Mouse (Mus musculus) forebrain, postnatal 0 days (tissue): ENCODE measurements around the gene Ripply1. TPM values are rescaled to one million over a fixed set of nuclear protein-coding genes. Genes with fewer than 3 reads are reported as not detected.
A peak's percentile ranks its signal among the peaks of the same experiment; 100 is the strongest.
"Not testable (repeated sequence)": the region's sequence is repeated elsewhere in the genome, so short reads cannot be mapped to it uniquely, and the experiment has no call there.

Experiments used
- ATAC-seq: fragments of 200-750 bp; cut with Nextera tagmentation; 2 replicates; pipeline ENCODE4 v1.8.0; 2017; ENCODE audit warnings: mild to moderate bottlenecking, moderate library complexity
- DNase-seq: peaks from one replicate; pipeline ENCODE4 v3.0.0-alpha.2; 2015
- H3K27ac ChIP-seq: fragments of 300-500 bp; sonication (generic); 2 replicates; pipeline ENCODE4 v1.5.1; 2014; ENCODE audit warnings: low read depth, mild to moderate bottlenecking, antibody characterized with exemption, low read length, moderate library complexity, mixed read lengths
- H3K27me3 ChIP-seq: fragments of 300-500 bp; sonication (generic); 2 replicates; pipeline ENCODE4 v1.6.1; 2014; ENCODE audit warnings: mild to moderate bottlenecking, low read length, mixed read lengths; ENCODE audit not compliant: insufficient read depth
- H3K36me3 ChIP-seq: fragments of 300-500 bp; sonication (generic); 2 replicates; pipeline ENCODE4 v1.6.1; 2014; ENCODE audit warnings: mild to moderate bottlenecking, moderate library complexity; ENCODE audit not compliant: insufficient read depth
- H3K4me1 ChIP-seq: fragments of 300-500 bp; sonication (generic); 2 replicates; pipeline ENCODE4 v1.6.1; 2014; ENCODE audit warnings: antibody characterized with exemption; ENCODE audit not compliant: insufficient read depth
- H3K4me2 ChIP-seq: fragments of 300-500 bp; sonication (generic); 2 replicates; pipeline ENCODE4 v1.6.1; 2014; ENCODE audit warnings: low read depth, mild to moderate bottlenecking, moderate library complexity
- H3K4me3 ChIP-seq: fragments of 300-500 bp; sonication (generic); 2 replicates; pipeline ENCODE4 v1.5.1; 2014; ENCODE audit warnings: low read depth, low read length, mixed read lengths
- H3K9ac ChIP-seq: fragments of 300-500 bp; sonication (generic); 2 replicates; pipeline ENCODE4 v1.6.1; 2014; ENCODE audit warnings: mild to moderate bottlenecking
- H3K9me3 ChIP-seq: fragments of 300-500 bp; sonication (generic); 2 replicates; pipeline ENCODE4 v1.6.1; 2016; ENCODE audit warnings: low read length
- CTCF ChIP-seq: sonication (generic); IDR thresholded peaks from 2 replicates; pipeline ENCODE4 v1.5.1; 2016; ENCODE audit warnings: antibody characterized with exemption, control low read depth, low read depth
- WGBS: fragments of 180-500 bp; shearing (Covaris S2); extraction: QIAGEN DNeasy Blood & Tissue Kit; methylation state at CpG from one replicate; pipeline ENCODE4 v1.1.7; 2014; 5-methylcytosine and 5-hydroxymethylcytosine counted together
- polyA plus RNA-seq: library from polyadenylated mRNA; unstranded; fragments of >200 nt; fragmentation: Nextera tagmentation; extraction: Ambion mirVana; gene quantifications from 2 replicates; pipeline ENCODE4 v1.2.1, GENCODE M21; 2015
- total RNA-seq: library from RNA; depleted of rRNA; stranded (reverse); fragments of >200 nt; gene quantifications from 2 replicates; pipeline ENCODE4 v1.2.3, GENCODE M21; 2014; rRNA removed

The Ripply1 gene
- total and polyA plus RNA-seq, 2 experiments from 2014 or later: not detected

DNA sequence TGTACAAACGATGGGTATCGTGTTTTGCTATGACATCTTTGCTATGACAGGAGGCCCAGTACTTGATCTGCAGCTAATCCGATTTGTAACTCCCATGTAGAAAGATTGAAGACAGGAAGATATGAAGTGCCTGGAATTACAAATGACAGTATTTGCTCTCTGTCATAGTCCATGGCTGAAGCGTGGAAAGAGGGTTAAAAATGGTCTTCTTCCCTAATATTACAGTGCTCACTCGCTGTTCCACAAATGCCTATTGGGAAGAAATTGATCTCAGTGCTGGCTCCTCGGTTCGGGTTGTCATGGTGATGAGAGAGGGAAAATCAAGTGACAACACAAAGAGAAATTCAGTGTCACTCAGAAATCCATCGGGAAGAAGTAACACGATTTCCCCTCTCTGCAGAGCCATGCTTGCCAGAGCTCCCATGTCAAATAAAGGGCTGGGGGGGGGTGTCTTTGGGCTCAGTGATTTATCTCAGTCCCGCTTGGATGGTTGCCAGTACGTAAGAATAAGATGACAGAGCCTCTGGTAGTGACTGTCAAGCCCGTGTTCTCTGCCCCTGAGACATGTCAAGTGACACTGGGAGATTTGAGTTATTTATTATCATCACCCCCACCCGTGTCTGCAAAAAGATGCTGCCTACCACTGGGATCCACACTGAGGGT lies 12.0 kb downstream of the Ripply1 start:
- peak; percentile 14 for DNase-seq
- no peak for TF ChIP-seq CTCF
- Histone ChIP-seq H3K4me2 (no peak overlapping the region), H3K9me3 (no peaks in the 10 kb centered on the region), H3K4me3 (no peak overlapping the region), H3K4me1 (no peaks in the 10 kb centered on the region), H3K27me3 (no peaks in the 10 kb centered on the region), H3K27ac (no peak overlapping the region), H3K36me3 (no peaks in the 10 kb centered on the region), H3K9ac (no peak overlapping the region)
- 60% methylated on average over 13 of the region's 13 CpGs for WGBS
- ATAC-seq: peak; percentile 29

DNA sequence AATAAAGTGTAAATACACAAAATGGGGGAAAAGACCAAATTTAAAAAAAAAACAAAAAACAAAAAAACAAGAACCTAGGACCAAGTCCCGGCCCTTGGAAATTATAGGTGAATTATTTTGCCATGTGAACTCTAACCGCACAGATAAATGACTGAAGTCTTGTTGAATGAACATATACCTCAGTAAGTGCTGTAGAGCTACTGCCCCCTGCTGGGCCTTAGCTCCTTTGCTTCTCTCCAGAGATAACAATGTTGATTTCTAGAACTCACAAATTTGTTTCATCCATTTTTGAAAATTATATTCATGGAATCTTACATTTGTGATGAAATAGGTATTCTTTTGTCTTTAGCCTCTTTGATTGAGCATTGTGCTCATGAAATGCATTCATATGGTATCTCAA lies 19.6 kb downstream of the Ripply1 start:
- H3K4me3 ChIP-seq: no peak overlapping the region
- 78% methylated on average over 2 of the region's 2 CpGs for WGBS
- ATAC-seq: no peak
- H3K27me3 ChIP-seq: no peaks in the 10 kb centered on the region
- H3K9ac ChIP-seq: no peak overlapping the region
- no peak overlapping the region for H3K27ac ChIP-seq
- DNase-seq: peak; percentile 46
- H3K36me3 ChIP-seq: no peaks in the 10 kb centered on the region
- H3K4me2 ChIP-seq: no peak overlapping the region
- TF ChIP-seq CTCF: peak; percentile 55
- no peaks in the 10 kb centered on the region for H3K4me1 ChIP-seq
- no peaks in the 10 kb centered on the region for H3K9me3 ChIP-seq

GRCm38 (mm10) chrX:139758634-139759033 lies 23.5 kb downstream of the Ripply1 start:
- not testable (repeated sequence) for H3K9me3 ChIP-seq, H3K4me1 ChIP-seq, H3K4me2 ChIP-seq, ATAC-seq, H3K27ac ChIP-seq, H3K9ac ChIP-seq, H3K36me3 ChIP-seq, H3K4me3 ChIP-seq, DNase-seq, H3K27me3 ChIP-seq
- 81% methylated on average over 3 of the region's 3 CpGs for WGBS

- Histone ChIP-seq H3K9ac (no peak overlapping the region), H3K27ac (no peak overlapping the region), H3K4me2 (no peak overlapping the region), H3K4me1 (no peaks in the 10 kb centered on the region), H3K4me3 (no peak overlapping the region), H3K9me3 (no peaks in the 10 kb centered on the region), H3K27me3 (no peaks in the 10 kb centered on the region), H3K36me3 (no peaks in the 10 kb centered on the region)
- 3% methylated on average over 1 of the region's 1 CpGs for WGBS
- ATAC-seq: no peak
- DNase-seq: peak; percentile 29
- TF ChIP-seq CTCF: peak; percentile 66
Measured at GRCm38 (mm10) chrX:139751855-139752254, 30.3 kb downstream of the Ripply1 start.

DNA sequence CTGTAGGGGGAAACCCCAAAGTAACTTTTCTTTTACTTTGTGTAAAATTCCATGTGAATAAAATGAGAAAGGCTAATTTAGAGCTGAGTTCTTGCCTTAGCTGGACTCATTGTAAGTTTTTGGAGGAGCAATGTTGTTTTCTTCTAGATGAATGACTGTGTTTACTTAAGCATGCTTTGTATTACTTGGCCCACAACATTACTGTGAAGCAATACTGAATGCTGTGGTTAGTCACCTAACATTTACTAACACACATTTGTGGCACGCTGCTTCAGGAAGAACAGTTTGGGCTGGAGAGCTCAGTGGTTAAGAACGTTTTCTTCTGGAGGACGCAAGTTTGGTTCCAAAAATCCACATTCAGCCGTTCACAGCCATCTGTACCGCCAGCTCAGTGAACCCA lies 45.1 kb downstream of the Ripply1 start:
- Histone ChIP-seq H3K9ac (no peak overlapping the region), H3K4me3 (no peak overlapping the region), H3K4me1 (no peaks in the 10 kb centered on the region), H3K4me2 (no peak overlapping the region), H3K36me3 (no peaks in the 10 kb centered on the region), H3K27ac (no peak overlapping the region), H3K27me3 (no peaks in the 10 kb centered on the region), H3K9me3 (no peaks in the 10 kb centered on the region)
- no peak for ATAC-seq
- 82% methylated on average over 5 of the region's 5 CpGs for WGBS
- DNase-seq: no peak
- TF ChIP-seq CTCF: no peak

DNA sequence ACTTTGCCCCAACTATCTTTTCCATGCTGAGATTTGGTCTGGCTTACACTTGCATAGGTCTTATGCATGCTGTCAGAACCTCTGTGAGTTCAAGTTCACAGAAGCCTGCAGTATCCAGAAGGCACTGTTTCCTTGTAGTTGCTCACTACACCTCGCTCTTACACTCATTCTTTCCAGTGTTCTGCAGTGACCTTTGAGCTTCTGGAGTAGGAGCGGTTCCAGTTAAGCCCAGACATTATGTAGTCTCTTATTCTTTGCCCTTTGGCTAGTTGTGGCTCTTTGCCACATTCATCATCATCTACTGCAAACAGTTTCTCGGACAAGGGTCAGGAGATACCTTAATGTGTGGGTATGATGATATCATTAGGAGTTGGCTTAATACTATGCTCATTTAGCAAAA lies 51.6 kb downstream of the Ripply1 start:
- Histone ChIP-seq H3K9me3 (no peaks in the 10 kb centered on the region), H3K36me3 (no peaks in the 10 kb centered on the region), H3K27ac (no peak overlapping the region), H3K9ac (no peak overlapping the region), H3K4me2 (no peak overlapping the region), H3K27me3 (no peaks in the 10 kb centered on the region), H3K4me1 (no peaks in the 10 kb centered on the region), H3K4me3 (no peak overlapping the region)
- WGBS: 92% methylated on average over 3 of the region's 3 CpGs
- ATAC-seq: no peak
- TF ChIP-seq CTCF: no peak
- no peak for DNase-seq

Other genes starting within 250 kb of the Ripply1 start
- 5.2 and 7.2 TPM in 2 replicates for gene Rnf128, start 219.0 kb downstream of the Ripply1 start, total RNA-seq
- gene Rnf128, start 219.0 kb downstream of the Ripply1 start, polyA plus RNA-seq: 4.9 and 6.6 TPM in 2 replicates
- gene Tbc1d8b, start 97.4 kb downstream of the Ripply1 start, total RNA-seq: 1.1 and 1.5 TPM in 2 replicates
- 0.20 and 0.30 TPM in 2 replicates for gene Tbc1d8b, start 97.4 kb downstream of the Ripply1 start, polyA plus RNA-seq
- not detected in 2 replicates for gene Gm15013, start 67.9 kb downstream of the Ripply1 start, total RNA-seq
- not detected in 2 replicates for gene Gm15013, start 67.9 kb downstream of the Ripply1 start, polyA plus RNA-seq
- gene Cldn2, start 18.5 kb upstream of the Ripply1 start, total RNA-seq: 0.71 and 1.5 TPM in 2 replicates
- 1.9 and 2.6 TPM in 2 replicates for gene Cldn2, start 18.5 kb upstream of the Ripply1 start, polyA plus RNA-seq
- gene Morc4, start 89.3 kb upstream of the Ripply1 start, total RNA-seq: 8.2 and 8.8 TPM in 2 replicates
- gene Morc4, start 89.3 kb upstream of the Ripply1 start, polyA plus RNA-seq: 2.1 and 2.2 TPM in 2 replicates
- 12.8 and 17.5 TPM in 2 replicates for gene Rbm41, start 216.2 kb upstream of the Ripply1 start, total RNA-seq
- gene Rbm41, start 216.2 kb upstream of the Ripply1 start, polyA plus RNA-seq: 2.4 and 2.5 TPM in 2 replicates